Mouse (Mus musculus): ENCODE results near the gene Olfr1291-ps1. TPM values are rescaled to one million over a fixed set of nuclear protein-coding genes. Genes with fewer than 3 reads are reported as not detected.

Gene Olfr1291-ps1
- not detected in 2 replicates for total RNA-seq (2021)
- long read RNA-seq, experiment 1 = 0 reads
- long read RNA-seq, experiment 2 = 0 reads

DNA sequence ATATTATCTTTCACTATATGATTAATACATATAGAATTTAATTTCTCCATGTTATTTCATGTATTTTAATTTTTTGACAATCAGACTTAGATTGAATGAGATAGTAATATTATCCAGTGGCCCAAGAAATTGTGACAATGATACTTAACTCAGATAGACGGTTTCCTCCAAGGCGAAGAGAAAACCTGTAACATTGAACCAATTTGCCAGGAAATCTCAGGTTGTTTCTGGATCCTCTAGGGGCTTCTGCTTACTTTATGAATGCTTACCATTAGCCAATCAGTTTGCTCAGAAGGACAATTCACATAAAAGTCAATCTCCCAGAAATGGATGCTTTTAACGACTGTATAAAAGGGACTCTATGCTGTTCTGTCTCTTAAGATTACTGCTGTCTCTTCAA is at the start of gene Olfr1291-ps1:
TSS of gene Olfr1291-ps1 (plus strand) at position 301 of the 400 bp plus-strand sequence.
- DNase-seq = no peak

GRCm38 (mm10) chr2:111448842-111449241 is 48.1 kb upstream of the Olfr1291-ps1 start, which contains the start of gene Olfr1287:
Gene Olfr1287, plus strand, starts transcription at chr2:111449142.
- DNase-seq = no peak

- no peak for DNase-seq
Observed at GRCm38 (mm10) chr2:111473801-111474200, 23.2 kb upstream of the Olfr1291-ps1 start, which contains the start of gene Olfr1288. Gene Olfr1288, plus strand, starts transcription at chr2:111474101.

DNA sequence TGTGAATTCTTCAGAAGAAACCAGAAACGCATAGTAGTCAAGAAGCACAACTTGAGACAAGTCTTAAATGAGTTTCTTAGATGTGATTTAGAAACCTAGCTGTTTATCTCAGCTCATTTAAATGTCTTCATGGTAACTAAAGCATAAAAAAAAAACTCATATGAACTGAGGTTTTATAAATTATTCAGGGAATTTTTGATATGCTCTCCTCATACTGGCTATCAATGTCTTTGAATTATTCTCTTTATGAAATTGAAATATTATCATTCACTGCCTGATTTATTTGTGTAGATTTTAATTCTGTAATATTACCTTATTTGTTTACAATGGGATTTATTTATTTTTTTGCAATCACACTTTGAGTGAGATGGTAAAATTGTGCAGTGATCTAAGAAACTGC is 16.5 kb upstream of the Olfr1291-ps1 start, which contains the start of gene Olfr1289:
TSS of gene Olfr1289 (plus strand) at position 301 of the 400 bp plus-strand sequence.
- DNase-seq = no peak

DNA sequence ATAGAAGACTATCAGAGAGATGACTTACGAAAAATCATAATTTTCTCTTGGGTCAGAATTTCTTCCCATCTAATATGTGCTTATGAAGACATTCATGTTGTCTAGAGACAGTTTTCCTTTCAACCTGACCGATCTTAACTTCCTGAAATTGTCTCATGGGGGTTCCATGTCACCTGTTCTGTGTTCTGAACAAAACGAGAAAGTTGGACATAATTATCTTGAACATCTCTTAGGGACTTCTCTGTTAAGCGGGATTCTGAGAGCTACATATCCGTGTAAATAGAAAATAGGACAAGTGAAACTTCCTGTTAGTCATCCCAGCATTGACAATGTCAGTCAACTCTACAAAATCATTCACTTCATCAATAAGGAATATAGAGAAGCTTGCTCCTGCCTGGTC is 3.3 kb upstream of the Olfr1291-ps1 start, which contains the start of gene Olfr1290:
TSS of gene Olfr1290 (minus strand) at position 101 of the 400 bp plus-strand sequence.
- no peak for DNase-seq

GRCm38 (mm10) chr2:111517451-111517850 is 20.5 kb downstream of the Olfr1291-ps1 start:
- DNase-seq = no peak

GRCm38 (mm10) chr2:111524903-111525302 is 27.9 kb downstream of the Olfr1291-ps1 start, which contains the start of gene Olfr1293-ps:
Gene Olfr1293-ps, plus strand, starts transcription at chr2:111525203.
- DNase-seq = no peak

GRCm38 (mm10) chr2:111540191-111540590 is 43.2 kb downstream of the Olfr1291-ps1 start, which contains the start of gene Olfr1294:
Gene Olfr1294, minus strand, starts transcription at chr2:111540291.
- DNase-seq = no peak

Other genes starting within 250 kb of the Olfr1291-ps1 start
- not detected in 2 replicates for gene Olfr1276, start 242.7 kb upstream of the Olfr1291-ps1 start, total RNA-seq (2021)
- not detected in 2 replicates for gene Olfr1277, start 223.1 kb upstream of the Olfr1291-ps1 start, total RNA-seq (2021)
- gene Olfr1278, start 207.0 kb upstream of the Olfr1291-ps1 start, total RNA-seq (2021) = not detected in 2 replicates
- not detected in 2 replicates for gene Olfr1279, start 196.5 kb upstream of the Olfr1291-ps1 start, total RNA-seq (2021)
- gene Olfr1280, start 183.2 kb upstream of the Olfr1291-ps1 start, total RNA-seq (2021) = not detected in 2 replicates
- not detected in 2 replicates for gene Olfr1281, start 170.7 kb upstream of the Olfr1291-ps1 start, total RNA-seq (2021)
- gene Olfr1282, start 161.1 kb upstream of the Olfr1291-ps1 start, total RNA-seq (2021) = not detected in 2 replicates
- gene Olfr1283, start 130.4 kb upstream of the Olfr1291-ps1 start, total RNA-seq (2021) = not detected in 2 replicates
- not detected in 2 replicates for gene Olfr1284, start 121.7 kb upstream of the Olfr1291-ps1 start, total RNA-seq (2021)
- not detected in 2 replicates for gene Olfr1286, start 74.1 kb upstream of the Olfr1291-ps1 start, total RNA-seq (2021)
- not detected in 2 replicates for gene Olfr1287, start 48.0 kb upstream of the Olfr1291-ps1 start, total RNA-seq (2021)
- gene Olfr1288, start 23.1 kb upstream of the Olfr1291-ps1 start, total RNA-seq (2021) = not detected in 2 replicates
- gene Olfr1289, start 16.4 kb upstream of the Olfr1291-ps1 start, total RNA-seq (2021) = not detected in 2 replicates
- not detected in 2 replicates for gene Olfr1290, start 3.4 kb upstream of the Olfr1291-ps1 start, total RNA-seq (2021)
- gene Olfr1293-ps, start 28.0 kb downstream of the Olfr1291-ps1 start, total RNA-seq (2021) = not detected in 2 replicates
- not detected in 2 replicates for gene Olfr1294, start 43.1 kb downstream of the Olfr1291-ps1 start, total RNA-seq (2021)
- gene Olfr1295, start 72.5 kb downstream of the Olfr1291-ps1 start, total RNA-seq (2021) = not detected in 2 replicates
- gene Olfr1297, start 129.3 kb downstream of the Olfr1291-ps1 start, total RNA-seq (2021) = not detected in 2 replicates
- gene Olfr1298, start 152.0 kb downstream of the Olfr1291-ps1 start, total RNA-seq (2021) = not detected in 2 replicates
- gene Olfr1299, start 164.2 kb downstream of the Olfr1291-ps1 start, total RNA-seq (2021) = not detected in 2 replicates